Mouse (Mus musculus) heart, postnatal 36 days (tissue): ENCODE results near the gene Gm12248. TPM values are rescaled to one million over a fixed set of nuclear protein-coding genes. Genes with fewer than 3 reads are reported as not detected.

ENCODE experiments used
- total RNA-seq, 2 experiments: library from RNA; stranded (reverse); gene quantifications; 2 replicates each; pipeline ENCODE4 v1.2.3; 2021

The Gm12248 gene
- total RNA-seq, 2 experiments from 2014 or later, result not detected

Other genes starting within 250 kb of the Gm12248 start
- 10 to 100 TPM; 52.4 to 55.3 TPM for gene Larp1, start 84.1 kb downstream of the Gm12248 start, total RNA-seq
- gene Cnot8, start 11.0 kb upstream of the Gm12248 start, total RNA-seq, result 10 to 100 TPM; 36.5 to 37.4 TPM
- 1 to 10 TPM; 8.3 to 9.9 TPM for gene Gemin5, start 75.4 kb upstream of the Gm12248 start, total RNA-seq
- gene Mrpl22, start 78.5 kb upstream of the Gm12248 start, total RNA-seq, result 10 to 100 TPM; 50.3 to 53.8 TPM
- gene Igtp, start 106.4 kb upstream of the Gm12248 start, total RNA-seq, result 1 to 10 TPM; 8.7 to 9.2 TPM
- 10 to 100 TPM; 10.9 to 13.7 TPM for gene Irgm2, start 106.5 kb upstream of the Gm12248 start, total RNA-seq
- not detected for gene 4930438A08Rik, start 181.7 kb upstream of the Gm12248 start, total RNA-seq
- 1 to 10 TPM; 3.1 to 4.0 TPM for gene Zfp692, start 213.9 kb upstream of the Gm12248 start, total RNA-seq
- 10 to 100 TPM; 36.4 to 40.8 TPM for gene Zfp672, start 237.2 kb upstream of the Gm12248 start, total RNA-seq
- 10 to 100 TPM; 34.5 to 35.5 TPM for gene Sh3bp5l, start 237.6 kb upstream of the Gm12248 start, total RNA-seq